24 mouse cellular contexts compared by ENCODE assay signal in genomic region chr11:116598193-116598592, GRCm38 (mm10). TPM values are rescaled to one million over a fixed set of nuclear protein-coding genes. Genes with fewer than 3 reads are reported as not detected.
"Had no signal": no experiment of that assay in that cellular context is flagged by ENCODE, and none has a peak within 500 bp of the region (broad histone marks: within the 10 kb centered on the region; RNA-seq: fewer than 3 reads in every experiment).

No protein-coding gene starts in this region.

- H3K4me3 ChIP-seq: layer of hippocampus, adult 2 months; limb, embryonic 12.5 days; limb, embryonic 15.5 days; midbrain, embryonic 12.5 days; neural tube, embryonic 12.5 days; stomach, embryonic 15.5 days had no signal

- H3K4me2 ChIP-seq: limb, embryonic 12.5 days; limb, embryonic 15.5 days; liver, embryonic 11.5 days; lung, embryonic 14.5 days; midbrain, embryonic 12.5 days; neural tube, embryonic 12.5 days; stomach, embryonic 15.5 days had no signal

- H3K36me3 ChIP-seq: midbrain, embryonic 12.5 days; neural tube, embryonic 12.5 days had no signal

- H3K27me3 ChIP-seq: limb, embryonic 12.5 days; limb, embryonic 15.5 days; midbrain, embryonic 12.5 days; neural tube, embryonic 12.5 days; stomach, embryonic 15.5 days had no signal

- H3K9me3 ChIP-seq: limb, embryonic 12.5 days; limb, embryonic 15.5 days; midbrain, embryonic 12.5 days; neural tube, embryonic 12.5 days; stomach, embryonic 15.5 days had no signal

- H3K27ac ChIP-seq: layer of hippocampus, adult 2 months; limb, embryonic 12.5 days; limb, embryonic 15.5 days; liver, embryonic 14.5 days; macrophage; midbrain, embryonic 12.5 days; neural tube, embryonic 12.5 days; stomach, embryonic 15.5 days had no signal

- H3K4me1 ChIP-seq: limb, embryonic 12.5 days; neural tube, embryonic 12.5 days; stomach, embryonic 15.5 days had no signal

- DNase-seq: kidney, adult 9 months; kidney, postnatal 25 days; layer of hippocampus, adult 9-11 months; liver, postnatal 0 days; lung, embryonic 14.5 days; retina, postnatal 1 day; right cerebral cortex, postnatal 25 days; thymus, postnatal 25 days had no signal

- ATAC-seq: liver, postnatal 0 days; lung, postnatal 0 days; midbrain, embryonic 16.5 days had no signal

- H3K9ac ChIP-seq: limb, embryonic 12.5 days; limb, embryonic 15.5 days; liver, embryonic 14.5 days; liver, postnatal 0 days; lung, embryonic 14.5 days; midbrain, embryonic 12.5 days; neural tube, embryonic 12.5 days; stomach, embryonic 15.5 days had no signal

RNA-seq across cellular contexts. Expression of gene Aanat, which starts 12.0 kb away (rescaled TPM):
- total RNA-seq: megakaryocyte, adult 5-6 weeks; neutrophil, adult 5-6 weeks had no signal
- polyA plus RNA-seq: kidney, embryonic 16.5 days; large intestine, adult 2 months; limb, embryonic 12.5 days; limb, embryonic 15.5 days; liver, embryonic 11.5 days; liver, embryonic 14.5 days; liver, postnatal 0 days; lung, embryonic 14.5 days; lung, postnatal 0 days; macrophage; neural tube, embryonic 12.5 days; thymus, postnatal 0 days had no signal

RNA-seq across cellular contexts. Expression of gene Prcd, which starts 55.1 kb away (rescaled TPM):
- total RNA-seq: megakaryocyte, adult 5-6 weeks; neutrophil, adult 5-6 weeks had no signal
- polyA plus RNA-seq: macrophage had no signal

RNA-seq across cellular contexts. Expression of gene Cygb, which starts 55.9 kb away (rescaled TPM):
- total RNA-seq: megakaryocyte, adult 5-6 weeks had no signal
- polyA plus RNA-seq: macrophage had no signal
